In the genomic region with DNA sequence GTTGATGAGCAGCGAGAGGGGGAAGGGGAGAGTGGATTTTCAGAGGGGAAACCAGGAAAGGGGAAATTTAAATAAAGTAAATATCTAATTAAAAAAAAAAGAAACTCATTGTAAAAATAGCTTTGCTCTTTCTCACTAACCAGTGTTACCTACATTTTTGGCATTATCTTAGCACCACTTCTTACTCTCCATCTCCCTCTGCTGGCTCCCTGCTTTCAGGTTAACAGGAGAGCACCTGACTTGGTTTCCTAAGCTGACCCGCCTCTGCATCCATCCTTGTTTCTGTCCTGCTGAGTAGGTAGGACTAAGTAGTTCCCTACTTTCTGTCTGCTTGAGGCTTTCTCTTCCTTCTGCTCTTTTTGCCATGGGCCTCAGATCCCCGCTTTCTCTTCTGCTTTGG, we compare ENCODE assay signal across 11 mouse cellular contexts.
DNase-seq lines count a peak whose midpoint lies in the region; ATAC-seq and TF ChIP-seq lines count a peak whose summit lies in the region.
"Had no signal": no experiment of that assay in that cellular context is flagged by ENCODE, and none has a peak within 500 bp of the region (broad histone marks: within the 10 kb centered on the region; RNA-seq: fewer than 3 reads in every experiment).

No protein-coding gene starts in this region.

- H3K4me3 ChIP-seq in heart, postnatal 0 days (ENCODE audit: low read depth, low read length): no peak overlapping the region
- no peak overlapping the region for H3K4me3 ChIP-seq in lung, postnatal 0 days (ENCODE audit: low read depth, low read length)
- no peak overlapping the region for H3K4me3 ChIP-seq in forebrain, postnatal 0 days (ENCODE audit: low read depth, low read length)
- H3K4me3 ChIP-seq: embryonic facial prominence, embryonic 12.5 days had no signal

- H3K27ac ChIP-seq in heart, postnatal 0 days (ENCODE audit: low read depth): no peak overlapping the region
- H3K27ac ChIP-seq in lung, postnatal 0 days (ENCODE audit: low read length): no peak overlapping the region
- no peak overlapping the region for H3K27ac ChIP-seq in forebrain, postnatal 0 days (ENCODE audit: low read depth, low read length)
- H3K27ac ChIP-seq: embryonic facial prominence, embryonic 12.5 days had no signal

- no peak overlapping the region for H3K4me2 ChIP-seq in heart, postnatal 0 days (ENCODE audit: low read depth, low read length)
- H3K4me2 ChIP-seq in lung, postnatal 0 days (replicated peaks; ENCODE audit: low read depth, low read length): no peak overlapping the region
- H3K4me2 ChIP-seq in forebrain, postnatal 0 days (ENCODE audit: low read depth): no peak overlapping the region
- H3K4me2 ChIP-seq: embryonic facial prominence, embryonic 12.5 days had no signal

- no peaks in the 10 kb centered on the region for H3K9me3 ChIP-seq in heart, postnatal 0 days (replicated peaks; ENCODE audit: control insufficient read depth, low read length)
- H3K9me3 ChIP-seq in lung, postnatal 0 days (ENCODE audit: low read length): no peaks in the 10 kb centered on the region
- no peaks in the 10 kb centered on the region for H3K9me3 ChIP-seq in forebrain, postnatal 0 days (ENCODE audit: low read length)
- H3K9me3 ChIP-seq: embryonic facial prominence, embryonic 12.5 days had no signal

- TF ChIP-seq EP300 in heart, postnatal 0 days (IDR thresholded peaks at IDR 0.05; ENCODE audit: low read depth): no peak
- TF ChIP-seq EP300 in lung, postnatal 0 days (IDR thresholded peaks at IDR 0.05): no peak

- WGBS in heart, postnatal 0 days: 63% methylated on average over 3 of the region's 3 CpGs
- 67% methylated on average over 3 of the region's 3 CpGs for WGBS in lung, postnatal 0 days
- 72% methylated on average over 3 of the region's 3 CpGs for WGBS in forebrain, postnatal 0 days

- no peak for ATAC-seq in heart, postnatal 0 days (ENCODE audit: insufficient read depth, low read depth)
- ATAC-seq in lung, postnatal 0 days: no peak
- no peak for ATAC-seq in forebrain, postnatal 0 days
- ATAC-seq: hindbrain, embryonic 16.5 days had no signal

- no peak for DNase-seq in heart, postnatal 0 days (ENCODE audit: low spot score)
- no peak for DNase-seq in heart, adult 8-10 months (ENCODE audit: low spot score)
- no peak for DNase-seq in lung, postnatal 0 days (ENCODE audit: low spot score)
- DNase-seq in lung, postnatal 14 days: no peak
- DNase-seq in NIH3T3 (ENCODE audit: low read depth): peak; percentile 1
- DNase-seq in lung, postnatal 36 days: peak; percentile 25
- no peak for DNase-seq in forebrain, postnatal 0 days
- no peak for DNase-seq in left cerebral cortex, adult 11 months (ENCODE audit: low spot score)
- DNase-seq: cerebellum, postnatal 25 days had no signal

- no peaks in the 10 kb centered on the region for H3K36me3 ChIP-seq in heart, postnatal 0 days (replicated peaks; ENCODE audit: control insufficient read depth, insufficient read depth, low read length)
- H3K36me3 ChIP-seq in lung, postnatal 0 days (ENCODE audit: insufficient read depth, low read length): no peaks in the 10 kb centered on the region
- no peaks in the 10 kb centered on the region for H3K36me3 ChIP-seq in forebrain, postnatal 0 days (ENCODE audit: insufficient read depth)
- H3K36me3 ChIP-seq: embryonic facial prominence, embryonic 12.5 days had no signal

- H3K27me3 ChIP-seq in heart, postnatal 0 days (ENCODE audit: control insufficient read depth, insufficient read depth, low read length): no peaks in the 10 kb centered on the region
- no peaks in the 10 kb centered on the region for H3K27me3 ChIP-seq in lung, postnatal 0 days (replicated peaks; ENCODE audit: insufficient read depth, low read length)
- H3K27me3 ChIP-seq in forebrain, postnatal 0 days (ENCODE audit: insufficient read depth, low read length): no peaks in the 10 kb centered on the region
- H3K27me3 ChIP-seq: embryonic facial prominence, embryonic 12.5 days had no signal

- TF ChIP-seq CTCF in heart, postnatal 0 days (IDR thresholded peaks at IDR 0.05; ENCODE audit: low read depth): peak; percentile 30
- peak; percentile 35 for TF ChIP-seq CTCF in lung, postnatal 0 days (IDR thresholded peaks at IDR 0.05)
- no peak for TF ChIP-seq CTCF in forebrain, postnatal 0 days (IDR thresholded peaks at IDR 0.05; ENCODE audit: low read depth)

- no peaks in the 10 kb centered on the region for H3K4me1 ChIP-seq in heart, postnatal 0 days (ENCODE audit: control insufficient read depth, insufficient read depth)
- no peaks in the 10 kb centered on the region for H3K4me1 ChIP-seq in lung, postnatal 0 days (ENCODE audit: insufficient read depth, low read depth, low read length)
- H3K4me1 ChIP-seq in forebrain, postnatal 0 days (ENCODE audit: insufficient read depth): no peaks in the 10 kb centered on the region

- H3K9ac ChIP-seq in heart, postnatal 0 days (replicated peaks; ENCODE audit: low read depth, low read length): no peak overlapping the region
- H3K9ac ChIP-seq in lung, postnatal 0 days (replicated peaks; ENCODE audit: low read depth): no peak overlapping the region
- no peak overlapping the region for H3K9ac ChIP-seq in forebrain, postnatal 0 days
- H3K9ac ChIP-seq: embryonic facial prominence, embryonic 12.5 days had no signal

Comparison
In these comparisons a context has a peak if more than half of its experiments do, and no peak if none do; other contexts are left out.
1. DNase-seq: peak in NIH3T3 (single experiment) and lung, postnatal 36 days (single experiment); none in heart, postnatal 0 days (single experiment), heart, adult 8-10 months (single experiment), lung, postnatal 0 days (single experiment), lung, postnatal 14 days (single experiment), forebrain, postnatal 0 days (single experiment) and left cerebral cortex, adult 11 months (single experiment).